Mouse (Mus musculus): Measurements from ENCODE around the gene Dpy19l3.

Gene Dpy19l3

GRCm38 (mm10) chr7:35754033-35754885 is at the start of gene Dpy19l3:
Gene Dpy19l3, minus strand, starts transcription at chr7:35754454.
- DNase-seq = peak; percentile 85 to 92

GRCm38 (mm10) chr7:35802906-35803595 is 48.8 kb upstream of the Dpy19l3 start, which contains the start of gene Zfp507:
Gene Zfp507, minus strand, starts transcription at chr7:35803003.
- DNase-seq = peak; percentile 90 to 93

- DNase-seq = peak in 1 of 2 experiments; percentile 12
Observed at GRCm38 (mm10) chr7:35802201-35802905, 48.1 kb upstream of the Dpy19l3 start.

- DNase-seq = peak; percentile 41 to 48
Observed at GRCm38 (mm10) chr7:35796123-35796522, 41.9 kb upstream of the Dpy19l3 start.

- no peak for DNase-seq
Observed at GRCm38 (mm10) chr7:35794145-35794664, 40.0 kb upstream of the Dpy19l3 start.

GRCm38 (mm10) chr7:35792150-35792848 is 38.0 kb upstream of the Dpy19l3 start:
- no peak for DNase-seq

- DNase-seq = no peak
Observed at GRCm38 (mm10) chr7:35790926-35791325, 36.7 kb upstream of the Dpy19l3 start.

GRCm38 (mm10) chr7:35790201-35790600 is 35.9 kb upstream of the Dpy19l3 start:
- DNase-seq = peak in 1 of 2 experiments; percentile 48

- no peak for DNase-seq
Observed at GRCm38 (mm10) chr7:35785579-35785978, 31.3 kb upstream of the Dpy19l3 start.

- DNase-seq = no peak
Observed at GRCm38 (mm10) chr7:35782252-35782651, 28.0 kb upstream of the Dpy19l3 start.

- DNase-seq = no peak
Observed at GRCm38 (mm10) chr7:35774127-35774526, 19.9 kb upstream of the Dpy19l3 start.

- no peak for DNase-seq
Observed at GRCm38 (mm10) chr7:35772347-35772746, 18.1 kb upstream of the Dpy19l3 start.

GRCm38 (mm10) chr7:35771106-35771505 is 16.9 kb upstream of the Dpy19l3 start:
- DNase-seq = no peak

GRCm38 (mm10) chr7:35770122-35770521 is 15.9 kb upstream of the Dpy19l3 start:
- no peak for DNase-seq

GRCm38 (mm10) chr7:35764461-35764860 is 10.2 kb upstream of the Dpy19l3 start:
- DNase-seq = no peak

GRCm38 (mm10) chr7:35761801-35762200 is 7.5 kb upstream of the Dpy19l3 start:
- no peak for DNase-seq

- peak in 1 of 2 experiments; percentile 19 for DNase-seq
Observed at GRCm38 (mm10) chr7:35759602-35760001, 5.3 kb upstream of the Dpy19l3 start.

GRCm38 (mm10) chr7:35756510-35757440 is 2.5 kb upstream of the Dpy19l3 start:
- DNase-seq = peak in 1 of 2 experiments; percentile 13

GRCm38 (mm10) chr7:35754886-35755168 is 573 bp upstream of the Dpy19l3 start:
- DNase-seq = no peak

- DNase-seq = peak in 1 of 2 experiments; percentile 27
Observed at GRCm38 (mm10) chr7:35753319-35754032, 778 bp downstream of the Dpy19l3 start.

- DNase-seq = no peak
Observed at GRCm38 (mm10) chr7:35750873-35751272, 3.4 kb downstream of the Dpy19l3 start.

All from kidney, postnatal 25 days (tissue).